Mouse (Mus musculus) layer of hippocampus, adult 11-12 months (tissue): ENCODE results near the gene Blcap.
"Not testable (repeated sequence)": the region's sequence is repeated elsewhere in the genome, so short reads cannot be mapped to it uniquely, and the experiment has no call there.

ENCODE experiments used
- DNase-seq: peaks from one replicate; pipeline ENCODE4 v3.0.0; 2022; ENCODE audit warnings: low spot score

Gene Blcap

DNA sequence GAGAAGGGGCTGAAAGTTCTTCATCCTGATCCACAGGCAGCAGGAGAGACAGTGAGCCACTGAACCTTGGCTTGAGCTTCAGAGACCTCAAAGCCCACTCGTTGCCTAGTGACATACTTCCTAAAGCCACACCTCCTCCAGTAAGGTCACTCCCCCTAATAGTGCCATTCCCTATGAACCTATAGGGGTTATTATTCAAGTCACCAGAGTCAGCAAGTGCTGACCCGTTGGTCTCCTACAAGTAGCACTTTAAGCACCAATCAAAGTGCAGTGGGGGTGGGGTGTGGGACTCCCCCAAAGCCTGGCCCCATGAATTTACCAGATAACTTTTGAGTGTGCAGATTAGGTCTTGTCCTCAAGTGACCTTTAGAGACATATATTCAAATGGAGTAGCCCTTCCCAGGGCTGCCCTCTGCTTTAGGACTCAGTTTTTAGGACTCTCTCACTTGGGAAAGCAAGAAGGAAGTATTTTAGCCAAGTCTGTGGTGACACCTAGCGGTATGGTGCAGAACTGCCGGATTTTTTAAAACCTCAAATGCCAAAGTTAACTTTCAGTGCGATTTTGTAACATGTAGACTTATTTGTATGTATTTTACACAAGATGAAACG is at the start of gene Blcap:
Gene Blcap, minus strand, starts transcription at position 51 of the 609 bp plus-strand sequence.
- DNase-seq, result peak; percentile 67

DNA sequence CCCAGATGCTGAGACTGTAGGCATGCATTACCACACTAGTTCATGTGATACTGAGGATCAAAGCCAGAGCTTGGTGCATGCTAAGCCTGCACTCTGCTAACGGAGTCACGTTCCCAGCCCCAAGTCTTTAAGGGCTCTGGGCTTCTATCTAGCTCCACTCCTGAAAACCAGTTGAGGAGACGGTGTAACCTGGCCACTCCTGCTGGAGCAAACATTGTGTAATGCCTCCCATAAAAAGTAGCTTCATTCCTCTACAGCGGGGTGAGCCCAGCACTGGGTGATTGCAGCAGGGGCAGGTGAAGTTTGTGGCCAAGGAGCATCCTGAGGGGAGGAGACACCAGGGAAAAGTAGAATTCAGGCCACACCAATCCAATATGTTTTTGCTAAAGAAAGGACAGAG is 47.3 kb upstream of the Blcap start:
- no peak for DNase-seq

DNA sequence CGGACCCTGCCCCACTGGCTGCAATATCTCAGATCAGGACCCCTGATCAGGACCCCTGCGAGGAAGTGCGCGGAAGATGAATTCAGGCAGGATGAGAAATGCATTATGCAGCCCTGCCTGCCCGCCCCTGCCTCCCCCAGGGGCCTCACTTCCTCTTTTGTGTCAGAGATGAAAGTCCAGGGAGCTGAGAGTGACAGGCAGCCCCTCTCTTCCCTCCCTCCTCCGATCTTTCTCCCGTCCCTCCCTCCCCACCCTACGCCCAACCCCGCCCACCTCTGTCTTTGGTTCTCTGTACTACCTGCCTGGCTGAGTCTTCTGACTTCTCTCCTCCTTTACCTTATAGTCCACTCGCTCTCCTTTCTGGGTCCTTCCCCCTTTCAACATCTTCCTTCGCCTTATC is 42.9 kb upstream of the Blcap start:
- no peak for DNase-seq

DNA sequence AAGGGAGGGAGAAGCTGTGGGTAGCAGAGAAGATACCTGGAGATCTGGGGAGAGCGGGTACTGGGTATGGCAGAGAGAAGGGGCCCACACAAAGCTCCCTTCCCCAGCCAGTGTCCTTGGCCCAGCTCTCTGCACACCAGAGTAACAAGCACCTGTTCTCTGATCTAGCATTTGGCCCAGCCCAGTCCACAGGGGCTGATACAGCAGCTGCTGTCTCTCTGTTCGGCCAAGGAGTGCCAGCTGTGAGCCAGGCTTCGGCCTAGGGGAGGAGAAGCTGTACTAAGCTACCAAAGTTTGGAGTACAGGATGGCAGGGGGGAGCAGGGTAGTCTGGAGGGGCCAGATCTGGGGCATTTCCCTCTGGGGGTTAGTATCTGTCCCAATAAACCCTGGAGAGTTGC is 40.7 kb upstream of the Blcap start:
- DNase-seq, result no peak

DNA sequence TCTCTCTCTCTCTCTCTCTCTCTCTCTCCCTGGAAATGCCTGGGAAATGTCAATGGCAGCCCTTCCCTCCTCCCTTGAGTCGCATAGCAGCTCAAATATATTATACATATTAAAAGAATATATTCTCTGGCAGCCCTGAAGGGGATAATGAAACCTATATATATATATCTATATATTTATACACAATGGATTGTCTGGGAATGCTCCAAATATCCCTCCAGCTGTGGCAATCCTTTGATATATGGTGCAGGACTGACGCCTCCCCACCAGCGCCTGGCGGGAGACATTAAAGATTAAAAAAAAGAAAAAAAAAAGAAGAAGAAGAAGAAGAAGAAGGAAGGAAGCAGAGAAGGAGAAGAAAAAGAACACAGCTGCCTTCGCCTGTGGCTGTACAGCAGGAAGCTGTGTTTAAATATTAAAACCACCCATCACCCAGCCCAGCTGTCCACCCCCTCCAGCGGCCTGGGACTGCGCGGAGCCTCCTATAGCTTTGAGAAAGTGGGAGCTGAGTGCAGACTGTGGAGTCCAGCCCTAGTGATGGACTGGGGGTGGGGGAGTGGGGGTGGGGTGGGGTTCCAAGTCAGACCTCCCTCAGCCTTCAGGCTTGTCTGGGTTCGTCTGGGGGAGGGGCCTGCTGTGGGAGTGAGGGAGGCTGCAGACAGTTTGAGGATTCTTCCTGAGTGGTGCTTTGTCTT is 36.6 kb upstream of the Blcap start:
- DNase-seq, result no peak

DNA sequence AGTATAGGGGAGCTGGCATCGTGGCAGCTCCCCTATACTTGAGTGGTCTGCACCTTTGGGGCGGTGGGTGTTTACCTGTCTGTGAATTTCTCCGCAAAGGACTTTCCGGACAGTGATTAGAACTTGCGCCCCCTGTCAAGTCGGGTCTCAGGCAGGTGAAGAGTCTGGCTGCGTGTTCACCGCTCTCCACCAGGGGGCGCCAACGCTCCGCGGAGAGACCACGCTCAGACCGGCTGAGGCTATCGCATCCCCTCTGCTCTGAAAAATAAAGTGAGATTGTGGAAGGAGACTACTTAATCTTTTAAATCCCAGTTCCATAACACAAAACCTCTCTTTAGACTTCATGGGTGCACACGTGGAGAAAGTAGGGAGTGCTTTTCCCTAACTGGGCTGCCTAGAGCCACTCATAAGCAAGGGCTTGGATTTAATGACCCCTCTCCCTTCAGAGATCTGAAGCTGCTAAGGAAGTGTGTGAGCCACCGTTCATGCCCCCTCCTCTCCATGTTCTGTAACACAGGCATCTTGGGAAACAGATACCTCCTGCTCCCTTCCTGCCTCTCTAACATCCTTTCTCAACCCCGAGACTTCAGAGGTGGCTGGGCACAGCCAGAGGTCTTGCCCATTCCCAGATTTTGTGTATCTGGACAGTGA is 34.1 kb upstream of the Blcap start:
- DNase-seq, result peak; percentile 71

DNA sequence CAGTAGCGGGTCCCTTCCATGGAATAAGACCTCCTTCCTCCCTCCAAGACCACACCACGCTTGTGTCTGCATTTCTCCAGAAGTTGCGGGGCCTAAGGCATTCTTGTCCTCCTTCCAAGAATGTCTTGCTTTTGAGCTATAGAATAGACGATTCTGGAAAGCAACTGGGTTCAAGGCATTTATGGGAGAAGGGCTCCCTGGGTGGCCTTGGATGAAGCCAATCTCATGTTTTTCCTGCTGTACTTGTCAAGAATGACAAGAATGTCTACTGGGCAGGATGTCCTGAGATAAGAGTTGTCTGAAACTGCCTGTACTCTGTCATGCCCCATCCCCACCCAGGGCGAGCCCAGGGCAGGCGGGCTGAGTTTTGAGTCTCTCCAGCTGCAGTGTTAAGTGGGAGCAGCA is 30.4 kb upstream of the Blcap start:
- DNase-seq, result no peak

DNA sequence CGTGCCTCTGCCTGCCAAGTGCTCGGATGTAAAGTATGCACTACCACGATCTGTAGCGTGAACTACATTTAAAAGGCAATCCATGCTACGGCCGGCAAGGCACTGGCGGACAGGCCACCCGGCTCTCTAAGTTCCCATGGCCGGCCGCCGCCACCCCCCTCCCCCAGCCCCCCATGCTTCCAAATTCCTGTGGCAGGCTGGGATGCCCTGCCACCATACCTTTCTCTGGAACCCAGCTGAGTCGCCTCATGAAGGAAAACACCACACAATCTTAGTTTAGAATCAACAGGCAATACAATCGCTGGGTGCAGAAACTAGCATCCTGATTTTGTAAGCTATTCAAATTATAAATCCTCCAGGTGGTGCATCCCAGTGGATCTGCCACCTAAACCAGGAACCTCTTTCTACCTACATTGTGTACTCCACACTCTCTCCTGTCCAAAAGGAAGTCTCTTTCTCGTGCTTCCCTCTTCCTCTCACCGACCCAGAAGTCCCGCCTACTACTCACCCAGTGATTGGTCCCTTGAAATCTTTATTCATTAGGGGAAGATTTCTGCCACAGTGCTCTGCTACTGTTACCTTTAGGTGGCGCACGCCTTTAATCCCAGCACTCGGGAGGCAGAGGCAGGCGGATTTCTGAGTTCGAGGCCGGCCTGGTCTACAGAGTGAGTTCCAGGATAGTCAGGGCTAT is 25.9 kb upstream of the Blcap start:
- DNase-seq, result no peak

DNA sequence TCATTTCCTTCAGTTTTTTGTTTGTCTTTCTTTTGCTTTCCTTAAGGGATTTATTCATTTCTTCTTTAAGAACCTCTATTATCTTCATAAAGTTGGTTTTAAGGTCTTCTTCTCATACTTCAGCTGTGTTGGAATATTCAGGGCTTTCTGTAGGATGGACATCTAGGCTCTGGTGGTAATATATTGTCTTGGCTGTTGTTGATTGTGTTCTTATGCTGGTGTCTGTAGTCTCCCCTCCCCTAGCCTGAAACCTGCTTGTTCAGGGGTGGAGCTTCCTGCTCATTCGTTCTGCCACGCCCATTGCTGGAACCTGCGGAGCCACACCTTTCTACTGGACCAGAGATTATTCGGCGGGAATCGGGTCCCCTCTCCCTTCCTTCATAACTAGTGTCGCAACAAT is 14.3 kb upstream of the Blcap start:
- not testable (repeated sequence) for DNase-seq

DNA sequence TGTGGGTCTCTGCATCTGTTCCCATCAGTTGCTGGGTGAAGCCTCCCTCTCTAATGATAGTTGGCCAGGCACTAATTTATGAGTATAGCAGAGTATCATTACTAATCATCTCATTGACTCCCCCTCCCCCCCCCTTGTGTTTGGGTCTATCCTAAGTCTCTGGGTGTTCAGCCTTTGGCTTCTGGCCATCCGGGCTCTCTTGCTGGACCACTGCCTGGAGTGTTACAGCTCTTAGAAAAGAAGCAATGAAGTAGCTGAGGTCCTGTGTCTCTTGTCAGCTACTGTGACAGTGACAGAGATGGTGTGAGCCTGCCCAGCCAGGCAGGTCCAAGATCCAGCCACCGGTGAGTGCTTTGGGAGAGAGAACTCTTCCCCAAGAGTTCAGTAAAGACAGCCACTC is 1.7 kb upstream of the Blcap start:
- DNase-seq, result no peak

DNA sequence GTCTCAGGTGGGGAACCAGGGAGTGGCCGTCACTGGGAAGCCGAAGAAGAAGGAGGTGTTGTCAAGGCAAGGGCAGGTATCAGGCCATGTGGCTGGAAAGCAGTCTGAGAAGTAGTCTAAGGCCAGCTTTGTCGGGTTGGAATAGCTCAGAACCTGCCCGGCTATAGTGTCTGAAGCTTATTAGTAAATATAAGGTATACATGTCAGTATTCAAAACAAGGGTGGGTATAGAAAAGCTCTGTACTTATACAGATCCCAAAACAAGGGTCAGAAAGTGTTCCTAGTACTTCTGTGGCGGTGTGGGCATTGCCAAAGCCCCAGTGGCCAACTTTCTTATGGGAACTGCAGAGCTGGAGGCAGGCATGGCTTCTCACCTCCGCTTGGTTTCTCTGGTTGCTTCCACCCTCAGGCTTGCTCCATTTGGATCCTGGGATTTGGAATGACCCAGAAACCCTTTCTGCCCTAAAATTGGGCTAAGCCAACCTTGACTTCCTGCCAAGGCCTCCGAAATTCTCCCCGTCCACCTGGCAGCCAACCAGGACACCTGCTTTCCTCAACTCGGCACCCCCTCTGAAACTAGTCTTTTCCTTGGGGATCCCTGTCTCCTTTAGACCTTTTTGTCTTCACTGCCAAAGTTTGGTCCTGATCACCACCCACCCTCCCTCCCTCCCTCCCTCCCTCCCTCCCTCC is 1.1 kb downstream of the Blcap start:
- DNase-seq, result no peak

DNA sequence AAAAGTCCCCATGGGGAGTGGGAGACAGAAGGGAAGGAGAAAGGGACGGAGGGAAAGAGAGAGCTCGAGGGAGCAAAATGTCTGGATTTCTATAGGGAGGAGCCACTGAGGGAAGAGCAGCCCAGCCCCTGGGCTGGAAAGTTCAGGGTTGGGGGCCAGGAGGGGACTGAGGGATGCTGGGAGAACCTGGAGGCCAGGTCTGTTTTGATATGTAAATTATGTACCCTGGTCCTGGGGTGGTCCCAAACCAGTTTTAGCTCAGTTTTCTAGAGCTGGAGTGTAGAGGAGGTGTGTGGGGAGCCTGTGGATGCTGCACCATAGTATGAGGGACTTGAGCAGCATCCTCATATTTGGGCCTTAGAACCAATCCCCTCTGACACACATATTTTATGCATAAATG is 2.2 kb downstream of the Blcap start:
- no peak for DNase-seq

DNA sequence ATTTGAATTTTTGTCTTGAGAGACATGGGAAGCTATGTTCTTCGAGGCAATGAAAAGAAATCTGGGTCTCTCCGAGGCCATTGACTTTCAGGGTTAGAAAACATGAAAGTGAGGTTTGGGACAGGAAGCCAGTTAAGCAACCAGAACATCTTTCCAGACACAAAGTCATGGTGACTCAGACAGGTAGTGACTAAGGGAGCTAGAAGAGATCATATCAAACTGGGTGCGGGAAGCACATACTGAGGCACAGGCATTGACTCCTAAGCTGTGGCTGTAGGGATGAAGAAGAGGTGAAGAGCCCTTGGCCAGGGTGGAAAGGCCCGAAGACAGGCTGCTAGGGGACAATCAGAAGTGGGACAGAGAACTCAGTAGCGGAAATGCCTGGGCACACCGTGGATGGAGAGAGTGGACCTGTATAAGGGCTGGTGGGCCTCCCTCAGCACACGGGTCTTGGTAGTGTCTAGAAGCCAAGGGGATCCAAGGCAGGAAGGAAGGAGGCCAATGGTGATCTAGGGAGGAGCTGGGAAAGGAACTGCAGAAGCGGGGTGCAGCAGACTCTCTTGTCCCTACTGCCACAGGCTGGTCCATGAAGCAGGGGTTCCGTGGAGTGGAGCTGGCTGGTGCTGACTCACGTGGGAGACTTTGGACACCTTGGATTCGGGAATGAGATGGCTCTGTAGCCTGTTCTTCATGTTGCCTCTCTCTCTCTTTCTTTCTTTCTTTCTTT is 3.7 kb downstream of the Blcap start:
- DNase-seq, result no peak

DNA sequence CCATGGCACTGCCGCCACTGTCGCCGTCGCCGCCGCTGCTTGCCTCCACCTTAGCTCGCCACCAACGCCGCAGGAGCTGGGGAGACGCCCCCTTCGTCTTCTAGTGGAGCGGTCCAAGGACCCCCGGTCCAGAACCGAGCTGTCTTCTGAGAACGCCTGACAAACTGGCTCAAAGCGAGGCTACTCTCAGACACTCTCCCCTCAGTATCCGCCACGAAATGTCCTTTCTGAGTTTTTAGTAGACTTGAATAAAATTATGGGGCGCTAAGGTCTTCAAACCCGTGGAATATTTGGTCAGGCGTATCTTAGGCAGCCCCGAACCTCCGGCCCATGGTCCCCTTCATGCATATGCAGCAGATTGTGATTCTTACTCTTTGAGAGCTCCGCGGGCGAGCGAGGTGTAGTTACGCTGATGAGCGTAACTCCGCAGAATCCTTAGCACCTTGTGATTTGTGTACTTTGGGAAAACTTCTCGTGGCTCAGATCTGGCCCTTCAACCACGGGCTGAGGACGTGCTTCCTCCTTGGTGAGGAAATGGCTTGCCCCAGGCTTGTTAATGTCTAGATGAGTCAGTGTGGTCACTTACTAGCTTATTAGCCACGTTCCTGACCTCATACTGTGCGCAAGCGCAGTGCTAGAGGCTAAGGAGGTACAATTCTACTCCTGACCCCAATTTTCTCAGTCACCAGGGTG is 4.7 kb downstream of the Blcap start:
- peak; percentile 87 for DNase-seq

DNA sequence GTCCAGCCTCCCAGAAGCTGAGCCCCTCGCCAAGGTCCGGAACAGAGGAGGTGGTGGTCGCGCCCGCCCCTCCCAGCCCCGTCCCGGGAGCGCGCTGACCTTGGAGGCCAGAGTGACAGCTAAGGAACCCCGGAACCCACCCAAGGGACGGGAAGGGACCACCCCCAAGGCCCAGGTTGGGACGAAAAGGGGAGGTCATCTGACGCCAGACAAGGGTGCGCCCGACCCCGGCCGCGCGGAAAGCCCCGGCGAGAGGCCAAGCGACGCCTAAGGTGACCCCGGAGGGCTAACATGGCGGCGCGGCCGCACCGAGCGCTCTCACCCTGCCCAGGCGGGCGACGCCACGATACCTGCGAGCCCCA is 5.2 kb downstream of the Blcap start:
- DNase-seq, result no peak

DNA sequence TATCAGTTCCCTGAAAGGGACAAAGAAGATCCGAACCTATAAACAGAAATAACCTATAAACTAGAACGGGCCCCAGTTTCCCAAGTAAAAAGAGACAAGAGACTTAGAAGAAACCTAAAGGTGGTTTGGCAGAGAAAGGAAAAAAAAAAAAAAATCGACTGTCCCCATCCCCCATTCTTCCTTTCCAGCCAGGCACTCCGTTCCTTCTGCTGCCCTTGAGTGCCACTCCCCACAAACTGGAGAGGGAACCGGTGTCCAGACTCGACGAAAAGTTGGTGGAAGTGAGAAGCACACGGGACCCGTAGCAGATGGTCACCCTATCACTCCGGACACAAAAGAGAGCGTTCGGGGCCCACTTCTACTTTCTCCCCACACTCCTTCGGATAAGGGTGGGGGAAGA is 5.6 kb downstream of the Blcap start:
- no peak for DNase-seq

DNA sequence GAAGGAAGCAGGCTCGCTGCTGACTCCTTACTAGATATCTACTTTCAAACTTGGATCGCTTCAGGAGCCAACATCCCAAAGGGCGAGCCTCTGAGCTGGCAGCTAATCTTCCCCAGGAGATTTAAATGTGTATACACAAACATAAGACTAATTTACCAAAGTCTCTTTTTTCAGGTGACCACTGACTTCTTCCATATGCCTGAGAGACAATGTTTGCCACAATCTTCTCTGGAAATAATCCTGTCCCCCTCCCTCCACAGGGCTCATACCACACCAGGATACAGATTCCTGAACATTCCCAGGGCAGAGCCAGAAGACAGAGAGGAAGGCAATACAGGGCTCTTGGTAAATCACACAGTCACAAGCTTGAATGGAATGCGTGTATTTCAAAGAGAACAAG is 6.4 kb downstream of the Blcap start:
- DNase-seq, result no peak

DNA sequence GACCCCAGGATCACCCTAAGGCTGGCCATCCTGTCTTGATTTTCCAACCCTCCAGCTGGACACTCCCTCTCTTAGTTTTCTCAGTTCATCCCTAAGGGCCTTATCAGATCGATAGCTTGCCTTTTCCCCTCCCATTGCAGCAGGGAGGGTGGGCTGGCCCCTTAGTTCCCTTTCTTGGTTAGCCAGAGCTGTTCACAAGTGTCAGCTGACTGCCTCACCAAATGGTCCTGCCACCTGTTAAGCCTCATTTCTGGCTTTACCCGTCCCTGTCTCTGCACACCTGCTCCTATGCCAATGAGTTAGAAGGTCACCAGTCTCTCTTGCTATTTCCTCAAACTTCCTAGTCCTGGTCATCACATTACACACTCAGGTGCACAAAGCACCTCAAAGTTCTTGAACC is 8.0 kb downstream of the Blcap start:
- no peak for DNase-seq

DNA sequence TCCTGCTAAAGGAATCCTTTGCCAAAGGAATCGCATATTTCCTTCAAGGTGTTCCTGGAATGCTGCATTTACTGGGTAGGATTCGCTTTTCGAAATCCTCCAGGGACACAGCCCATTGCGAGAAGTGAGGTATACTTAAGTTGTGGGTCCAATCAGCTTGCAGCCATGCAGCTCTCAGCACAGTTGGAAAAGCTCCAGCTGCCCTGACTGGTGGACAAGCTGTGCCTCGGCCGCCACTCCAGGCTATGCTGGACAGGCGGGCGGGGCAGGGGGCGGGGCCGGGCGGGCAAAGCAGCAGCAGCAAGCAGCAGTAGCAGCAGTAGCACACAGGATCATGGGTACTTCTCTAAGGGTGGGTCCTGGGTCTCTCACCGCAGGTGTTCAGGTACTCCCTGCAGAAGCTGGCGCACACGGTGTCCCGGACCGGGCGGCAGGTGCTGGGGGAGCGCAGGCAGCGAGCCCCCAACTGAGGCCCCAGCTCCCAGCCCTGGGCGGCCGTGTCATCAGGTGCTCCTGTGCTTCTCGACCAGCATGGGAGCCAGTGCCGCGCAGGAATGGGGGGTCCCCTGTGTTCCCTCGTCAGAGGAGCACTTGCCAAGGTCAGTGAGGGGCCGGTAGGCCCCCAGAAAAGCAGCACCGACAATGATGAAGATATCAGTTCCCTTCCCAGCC is 9.8 kb downstream of the Blcap start:
- peak; percentile 74 for DNase-seq

DNA sequence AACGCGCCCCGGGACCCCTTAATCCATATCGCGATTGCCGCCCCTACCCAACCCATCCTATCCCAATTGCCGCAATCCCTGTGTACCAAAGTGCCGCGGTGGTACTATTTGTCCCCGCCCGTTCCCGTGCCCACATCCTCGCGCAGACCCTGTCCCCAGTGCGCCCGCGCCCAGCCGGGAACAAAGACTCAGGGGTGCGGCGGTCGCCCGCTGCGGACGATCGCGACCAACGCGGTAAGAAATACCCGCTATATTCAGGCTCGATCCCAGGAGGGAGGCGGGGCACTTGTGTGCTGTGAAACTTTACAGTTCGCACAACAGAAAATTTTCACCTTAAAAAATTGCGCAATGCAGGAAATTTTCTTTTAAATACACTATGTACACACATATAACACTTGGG is 10.8 kb downstream of the Blcap start:
- no peak for DNase-seq

DNA sequence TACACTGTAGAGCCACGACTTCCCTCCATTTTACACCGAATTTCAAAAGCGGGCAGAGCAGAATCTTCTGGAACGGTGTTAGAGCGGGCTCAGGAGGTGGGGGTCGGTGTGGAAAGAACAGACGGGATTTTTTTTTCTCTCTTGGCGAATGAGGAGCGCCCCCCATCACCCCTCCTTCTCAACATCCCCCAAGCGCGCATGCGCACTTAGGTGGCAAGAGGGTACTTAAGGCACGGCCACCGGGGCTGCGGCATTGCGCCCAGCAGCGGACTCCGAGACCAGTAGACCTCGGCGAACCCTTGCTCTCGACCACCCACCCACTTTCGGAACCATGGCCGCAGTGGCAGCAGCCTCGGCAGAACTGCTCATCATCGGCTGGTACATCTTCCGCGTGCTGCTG is 11.2 kb downstream of the Blcap start, which contains the start of gene Nnat:
Gene Nnat, plus strand, starts transcription at position 221 of the 400 bp plus-strand sequence.
- DNase-seq, result no peak
